ENCODE assay signal across 8 mouse cellular contexts in genomic region chr4:136134978-136135873, GRCm38 (mm10). TPM values are rescaled to one million over a fixed set of nuclear protein-coding genes. Genes with fewer than 3 reads are reported as not detected.
DNase-seq lines count a peak whose midpoint lies in the region; ATAC-seq and TF ChIP-seq lines count a peak whose summit lies in the region.

No protein-coding gene starts in this region.

- 1% methylated on average over 40 of the region's 50 CpGs for WGBS in forebrain, embryonic 11.5 days
- under 1% methylated on average over 50 of the region's 50 CpGs for WGBS in hindbrain, embryonic 13.5 days
- under 1% methylated on average over 50 of the region's 50 CpGs for WGBS in limb, embryonic 10.5 days

- peak overlapping the region; percentile 100 for H3K27ac ChIP-seq in forebrain, embryonic 11.5 days (ENCODE audit: low read depth, low read length)
- peak overlapping the region; percentile 96 for H3K27ac ChIP-seq in hindbrain, embryonic 13.5 days
- peak overlapping the region; percentile 99 for H3K27ac ChIP-seq in limb, embryonic 10.5 days

- TF ChIP-seq POLR2A in myocyte (IDR thresholded peaks at IDR 0.05; ENCODE audit: insufficient read length, low read depth): peak; percentile 14

- peak overlapping the region; percentile 80 for H3K9ac ChIP-seq in forebrain, embryonic 11.5 days (ENCODE audit: low read length)
- H3K9ac ChIP-seq in hindbrain, embryonic 13.5 days: peak overlapping the region; percentile 76

- peak; percentile 81 for ATAC-seq in forebrain, embryonic 11.5 days (replicated peaks; ENCODE audit: low FRiP score)
- ATAC-seq in hindbrain, embryonic 13.5 days (ENCODE audit: low FRiP score): peak; percentile 78

- TF ChIP-seq CTCF in C2C12 (IDR thresholded peaks at IDR 0.05; ENCODE audit: control insufficient read depth, insufficient read depth, insufficient read length): no peak

- H3K79me2 ChIP-seq in C2C12 (ENCODE audit: control insufficient read depth, insufficient read depth) (no peaks in the 10 kb centered on the region), myocyte (ENCODE audit: control insufficient read depth, insufficient read depth) (no peaks in the 10 kb centered on the region)

- H3K36me3 ChIP-seq in C2C12 (ENCODE audit: control insufficient read depth, insufficient read depth) (no peaks in the 10 kb centered on the region), myocyte (ENCODE audit: control insufficient read depth, insufficient read depth) (no peaks in the 10 kb centered on the region)
- H3K36me3 ChIP-seq in forebrain, embryonic 11.5 days (ENCODE audit: control insufficient read depth, insufficient read depth, low read length): no peaks in the 10 kb centered on the region
- H3K36me3 ChIP-seq in hindbrain, embryonic 13.5 days: no peaks in the 10 kb centered on the region
- no peaks in the 10 kb centered on the region for H3K36me3 ChIP-seq in limb, embryonic 10.5 days

- H3K4me3 ChIP-seq in C2C12 (ENCODE audit: insufficient read depth, poor library complexity, severe bottlenecking) (peak overlapping the region; percentile 6), myocyte (peak overlapping the region; percentile 35)
- H3K4me3 ChIP-seq in forebrain, embryonic 11.5 days (ENCODE audit: low read depth, low read length): peak overlapping the region; percentile 27
- peak overlapping the region; percentile 38 for H3K4me3 ChIP-seq in hindbrain, embryonic 13.5 days
- H3K4me3 ChIP-seq in limb, embryonic 10.5 days: peak overlapping the region; percentile 56

- H3K4me2 ChIP-seq in forebrain, embryonic 11.5 days (ENCODE audit: low read depth, low read length, severe bottlenecking): peak overlapping the region; percentile 63
- peak overlapping the region; percentile 60 for H3K4me2 ChIP-seq in hindbrain, embryonic 13.5 days
- H3K4me2 ChIP-seq in myocyte (ENCODE audit: low read depth): peak overlapping the region; percentile 91

- H3K9me3 ChIP-seq in forebrain, embryonic 11.5 days (ENCODE audit: control insufficient read depth, low read length): no peaks in the 10 kb centered on the region
- H3K9me3 ChIP-seq in hindbrain, embryonic 13.5 days: no peaks in the 10 kb centered on the region
- H3K9me3 ChIP-seq in limb, embryonic 10.5 days (replicated peaks): no peaks in the 10 kb centered on the region

- peaks cover 30% of the 10 kb centered on the region for H3K4me1 ChIP-seq in forebrain, embryonic 11.5 days (replicated peaks; ENCODE audit: control insufficient read depth, insufficient read depth, low read length)
- peaks cover 53% of the 10 kb centered on the region for H3K4me1 ChIP-seq in hindbrain, embryonic 13.5 days (replicated peaks)
- H3K4me1 ChIP-seq in limb, embryonic 10.5 days: peaks cover 68% of the 10 kb centered on the region

- peak; percentile 75 to 84 for DNase-seq in cerebellum, postnatal 10 days
- no peak for DNase-seq in cerebellum, adult 9-11 months
- DNase-seq in forebrain, embryonic 11.5 days (ENCODE audit: low spot score): peak; percentile 94
- DNase-seq in limb, embryonic 10.5 days (ENCODE audit: low spot score): peak; percentile 86
- DNase-seq in adipocyte (ENCODE audit: low spot score): no peak

- no peaks in the 10 kb centered on the region for H3K27me3 ChIP-seq in C2C12 (ENCODE audit: control insufficient read depth, insufficient read depth, insufficient read length)
- no peaks in the 10 kb centered on the region for H3K27me3 ChIP-seq in forebrain, embryonic 11.5 days (ENCODE audit: control insufficient read depth, insufficient read depth, low read length)
- H3K27me3 ChIP-seq in hindbrain, embryonic 13.5 days: no peaks in the 10 kb centered on the region
- H3K27me3 ChIP-seq in limb, embryonic 10.5 days (ENCODE audit: low read depth, poor library complexity, severe bottlenecking): no peaks in the 10 kb centered on the region
- no peaks in the 10 kb centered on the region for H3K27me3 ChIP-seq in myocyte (ENCODE audit: control insufficient read depth, insufficient read depth, insufficient read length)

- no peaks in the 10 kb centered on the region for H3K79me3 ChIP-seq in C2C12 (ENCODE audit: low read depth)

- peak overlapping the region; percentile 63 for H3ac ChIP-seq in C2C12 (ENCODE audit: control insufficient read depth, insufficient read length, low read depth)
- H3ac ChIP-seq in myocyte (ENCODE audit: control insufficient read depth, insufficient read length): peak overlapping the region; percentile 41

TF ChIP-seq in C2C12, 6 proteins besides CTCF, POLR2A, EP300 and RAD21:
- no peak for TF ChIP-seq USF1 (IDR thresholded peaks at IDR 0.05; ENCODE audit: low read depth)
- no peak for TF ChIP-seq MYOG (IDR thresholded peaks at IDR 0.05; ENCODE audit: control insufficient read depth, extremely low read depth, insufficient read length)
- TF ChIP-seq FOSL1 (IDR thresholded peaks at IDR 0.05; ENCODE audit: insufficient read depth, low read length, poor library complexity, severe bottlenecking): no peak
- no peak for TF ChIP-seq MYOD1 (IDR thresholded peaks at IDR 0.05; ENCODE audit: control insufficient read depth, insufficient read length, low read depth)
- TF ChIP-seq MAX (IDR thresholded peaks at IDR 0.05): no peak
- TF ChIP-seq CEBPB (IDR thresholded peaks at IDR 0.05; ENCODE audit: low read depth): no peak

TF ChIP-seq in myocyte, 11 proteins besides CTCF, POLR2A, EP300 and RAD21:
- TF ChIP-seq USF1 (IDR thresholded peaks at IDR 0.05; ENCODE audit: low read depth): no peak
- TF ChIP-seq MAX (IDR thresholded peaks at IDR 0.05; ENCODE audit: low read depth): no peak
- no peak for TF ChIP-seq MYOD1 (IDR thresholded peaks at IDR 0.05; ENCODE audit: control insufficient read depth in 1 of 3, insufficient read length in 2 of 3, low read depth in 2 of 3)
- TF ChIP-seq E2F4 (IDR thresholded peaks at IDR 0.05; ENCODE audit: insufficient read depth): no peak
- TF ChIP-seq SRF (IDR thresholded peaks at IDR 0.05; ENCODE audit: control insufficient read depth, insufficient read length, low read depth): peak; percentile 11
- TF ChIP-seq REST (IDR thresholded peaks at IDR 0.05; ENCODE audit: insufficient read depth, insufficient read length): no peak

RNA-seq across cellular contexts. Expression of gene Id3, which starts 8.1 kb away (rescaled TPM):
- polyA plus RNA-seq in C2C12 (2012; fragmentation: generic; extraction: Trizol) (780 TPM), myocyte (2012; fragmentation: generic; extraction: Trizol) (15.2 TPM)
- polyA plus RNA-seq in forebrain, embryonic 11.5 days (2014; fragmentation: Nextera tagmentation; extraction: Ambion mirVana): 351 and 380 TPM in 2 replicates
- 234 and 269 TPM in 2 replicates for polyA plus RNA-seq in hindbrain, embryonic 13.5 days (2015; fragmentation: Nextera tagmentation; extraction: Ambion mirVana)
- 375 and 475 TPM in 2 replicates for polyA plus RNA-seq in limb, embryonic 10.5 days (2016; fragmentation: Nextera tagmentation; extraction: Ambion mirVana)

RNA-seq across cellular contexts. Expression of gene E2f2, which starts 37.0 kb away (rescaled TPM):
- 11.5 TPM for polyA plus RNA-seq in C2C12 (2012; fragmentation: generic; extraction: Trizol)
- 9.4 and 10.2 TPM in 2 replicates for polyA plus RNA-seq in forebrain, embryonic 11.5 days (2014; fragmentation: Nextera tagmentation; extraction: Ambion mirVana)
- polyA plus RNA-seq in hindbrain, embryonic 13.5 days (2015; fragmentation: Nextera tagmentation; extraction: Ambion mirVana): 2.7 and 3.2 TPM in 2 replicates
- 6.4 and 7.3 TPM in 2 replicates for polyA plus RNA-seq in limb, embryonic 10.5 days (2016; fragmentation: Nextera tagmentation; extraction: Ambion mirVana)
- 56.3 TPM for polyA plus RNA-seq in myocyte (2012; fragmentation: generic; extraction: Trizol)

Comparison
In these comparisons a context has a peak if more than half of its experiments do, and no peak if none do; other contexts are left out.
1. DNase-seq: peak in cerebellum, postnatal 10 days (2 of 2), forebrain, embryonic 11.5 days (single experiment) and limb, embryonic 10.5 days (single experiment); none in cerebellum, adult 9-11 months (single experiment) and adipocyte (single experiment).
2. H3K4me3 ChIP-seq: peak in every context shown above with its lines; median percentile 56 in limb, embryonic 10.5 days; 38 in hindbrain, embryonic 13.5 days; 35 in myocyte; 27 in forebrain, embryonic 11.5 days; 6 in C2C12.
3. RNA of gene Id3, which starts 8.1 kb away (polyA plus RNA-seq): 780 TPM in C2C12 (single experiment), 375 to 475 TPM in limb, embryonic 10.5 days, 351 to 380 TPM in forebrain, embryonic 11.5 days and 234 to 269 TPM in hindbrain, embryonic 13.5 days; 15.2 TPM in myocyte (single experiment); every median in the first group is over 10 times any median in the second.
4. Peak in every context shown above with its lines, with median percentiles within 50 percentile points of each other: H3K27ac ChIP-seq and H3K4me2 ChIP-seq.